Mouse (Mus musculus) left cerebral cortex, postnatal 10 days (tissue): ENCODE measurements at regions not wholly inside any gene's neighbourhood (a gene's known extent, or its start where the extent isn't known, plus 50 kb on each side); places are given as distances from the start of the nearest gene placed in this dataset.

Source experiments
- DNase-seq, 2 experiments: peaks; one replicate each; pipeline ENCODE4 v3.0.0; 2021 to 2022; ENCODE audit warnings: low spot score in 2 of 2, mixed read lengths in 1 of 2; ENCODE audit errors: extremely low spot score in 1 of 2
- intact Hi-C: fragments of 180-260 bp; cut with DNase I; formaldehyde crosslinking; loops from one replicate; pipeline ENCODE4 v1.15.1; 2025

DNA sequence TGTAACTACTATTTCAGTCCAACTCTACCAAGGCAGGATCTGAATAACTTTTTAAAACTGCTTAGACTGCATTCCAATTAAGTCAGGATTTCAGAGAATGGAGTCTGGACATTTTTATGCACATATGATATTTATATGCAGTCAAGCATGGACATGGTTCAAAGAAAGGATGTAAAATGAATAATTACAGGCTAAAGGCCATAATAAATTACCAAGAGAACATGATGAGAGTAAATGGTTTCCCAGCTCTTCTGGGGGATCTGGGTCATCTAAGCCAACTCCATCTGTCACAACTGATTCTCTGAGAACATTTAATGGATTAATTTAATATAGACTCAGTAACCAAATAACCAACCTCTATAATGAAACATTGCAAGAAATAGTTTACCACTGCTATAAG lies 77.9 kb upstream of the P3h2 start:
- no peak for DNase-seq
- intact Hi-C loops: no loop called here

DNA sequence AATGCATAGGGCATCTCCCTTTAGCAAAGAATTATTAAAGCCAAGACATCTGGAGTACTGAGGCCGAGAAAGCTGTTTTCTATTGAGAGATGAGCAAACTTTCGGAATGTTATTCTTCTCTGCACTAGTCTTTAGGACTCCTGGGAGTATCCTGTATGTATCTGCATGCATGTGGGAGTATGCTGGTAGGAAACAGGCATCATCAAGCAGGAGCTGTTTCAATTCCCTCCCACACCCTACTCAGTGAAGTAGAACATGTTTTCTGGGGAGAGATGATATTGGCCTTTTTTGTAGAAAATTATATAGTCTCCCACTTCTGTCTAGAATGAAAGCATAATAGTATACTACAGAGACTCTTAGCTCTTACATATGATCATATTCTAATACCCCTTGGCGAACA lies 76.1 kb upstream of the P3h2 start:
- intact Hi-C loops: no loop called here
- no peak for DNase-seq

DNA sequence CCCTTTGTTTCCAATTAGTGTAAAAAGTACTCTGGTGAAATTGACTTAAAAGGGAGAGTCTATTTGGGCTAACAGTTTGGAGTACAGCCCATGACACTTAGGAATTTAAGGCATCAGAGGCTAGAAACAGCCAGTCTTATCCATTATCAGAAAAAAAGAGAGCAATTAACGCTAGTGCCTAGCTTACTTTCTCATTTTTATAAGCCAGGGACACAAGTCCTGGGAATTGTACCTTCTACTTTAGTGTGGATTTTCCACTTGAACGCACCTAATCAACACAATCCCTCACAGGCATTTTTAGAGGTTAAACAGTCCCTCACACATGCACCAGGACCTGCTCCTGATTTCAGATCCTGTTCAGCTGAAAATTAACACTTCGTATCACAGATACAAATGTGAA lies 65.9 kb upstream of the P3h2 start:
- DNase-seq: no peak
- intact Hi-C loops: no loop called here

DNA sequence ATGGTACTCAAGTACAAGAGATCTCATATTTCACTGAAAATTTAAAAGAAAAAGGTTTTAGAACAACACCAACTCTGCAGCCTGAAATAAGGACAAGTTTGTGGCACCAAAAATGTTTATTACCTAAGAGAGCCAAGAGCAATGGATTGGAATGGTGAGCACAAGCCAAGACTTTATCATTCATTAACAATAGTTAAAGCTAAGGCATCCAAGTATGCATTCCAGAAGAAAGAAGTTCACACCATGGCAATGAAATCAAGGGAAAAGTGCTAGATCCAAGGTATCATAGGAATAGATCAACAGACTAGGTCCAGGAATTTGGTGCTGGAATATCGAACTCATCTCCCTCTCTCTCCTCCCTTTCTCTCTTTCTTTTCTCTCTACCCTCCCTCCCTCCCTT lies 63.8 kb upstream of the P3h2 start:
- intact Hi-C loops: no loop called here
- no peak for DNase-seq

DNA sequence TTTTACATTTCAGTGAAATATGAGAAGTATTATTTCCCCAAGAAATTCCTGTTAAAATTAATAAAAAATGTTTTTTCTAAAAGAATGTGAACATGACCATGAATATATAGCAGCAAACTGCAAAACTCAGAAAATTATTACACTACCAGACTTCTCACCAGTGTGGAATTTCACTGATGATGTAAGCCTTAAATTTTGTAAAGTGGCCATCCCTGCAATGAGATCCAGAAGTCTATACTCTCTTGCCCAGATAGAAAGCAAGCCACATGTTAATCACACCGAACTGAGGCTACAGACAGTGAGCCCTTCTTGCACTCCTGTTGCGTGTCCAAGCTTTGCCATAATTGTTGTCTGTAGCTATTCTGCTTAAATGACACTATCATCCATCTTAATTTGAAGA lies 62.6 kb upstream of the P3h2 start:
- DNase-seq: no peak
- intact Hi-C loops: no loop called here

DNA sequence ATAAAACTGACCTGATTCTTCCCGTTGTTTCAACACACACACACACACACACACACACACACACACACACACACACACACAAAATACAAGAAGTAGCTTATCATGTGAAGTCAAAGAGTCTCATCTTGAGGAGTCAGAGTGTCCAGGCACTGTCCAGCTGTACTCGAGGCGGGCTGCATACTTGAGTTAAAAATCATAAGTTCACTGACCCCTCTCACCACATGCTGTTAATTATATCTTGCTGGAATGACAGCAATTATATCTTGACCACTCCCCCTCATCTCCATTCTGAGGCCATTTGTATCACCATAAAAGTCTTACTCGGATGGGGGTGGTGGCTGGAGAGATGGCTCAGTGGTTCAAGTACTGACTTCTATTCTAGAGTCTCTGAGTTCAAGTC lies 58.5 kb upstream of the P3h2 start:
- intact Hi-C loops: no loop called here
- no peak for DNase-seq

DNA sequence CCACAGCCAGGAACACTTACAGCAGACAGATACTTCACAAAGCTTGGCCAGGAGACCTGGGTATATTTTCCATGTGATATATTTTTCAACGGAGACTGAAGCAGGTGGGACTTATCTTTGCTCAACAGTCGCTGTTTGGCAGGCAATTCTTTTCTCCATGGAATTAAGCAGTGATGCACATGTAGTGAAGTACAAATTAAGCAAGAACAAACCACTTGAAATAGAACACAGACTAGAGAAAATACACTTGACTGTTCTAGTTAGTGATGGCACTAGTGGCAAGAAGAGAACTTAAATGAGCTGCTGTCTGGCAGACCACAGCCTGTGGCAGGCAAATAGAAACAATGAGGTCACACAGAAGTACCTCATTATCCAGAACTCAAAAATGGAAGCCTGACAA lies 57.8 kb upstream of the P3h2 start:
- intact Hi-C loops: no loop called here
- peak in 1 of 2 experiments; percentile 16 for DNase-seq

DNA sequence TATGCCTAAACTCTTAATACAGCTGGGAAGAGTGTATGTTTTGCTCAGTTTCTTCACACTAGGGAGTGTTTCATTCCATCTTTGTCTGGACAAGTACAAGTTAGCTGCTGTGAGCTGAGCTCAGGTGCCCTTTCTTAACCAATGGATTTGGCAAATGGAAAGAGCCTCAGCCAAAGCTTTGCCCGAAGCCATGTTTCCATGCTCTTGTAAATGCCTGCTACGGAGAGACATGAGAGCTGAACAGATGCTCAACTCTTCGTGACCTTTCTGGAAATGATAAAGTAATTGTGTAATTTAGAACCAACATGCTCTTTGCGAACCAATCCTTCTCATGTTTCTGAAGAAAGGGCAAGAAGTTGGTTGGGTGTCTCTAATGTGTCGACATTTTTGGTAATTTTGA lies 52.0 kb upstream of the P3h2 start:
- intact Hi-C loops: no loop called here

More for the DNA sequence above, 52.0 kb upstream of the P3h2 start:
- DNase-seq: no peak
